Mouse (Mus musculus) duodenum, adult 2 months (tissue): ENCODE data around the gene Ift88. TPM values are rescaled to one million over a fixed set of nuclear protein-coding genes. Genes with fewer than 3 reads are reported as not detected.

ENCODE experiments used
- polyA plus RNA-seq: library from polyadenylated mRNA; depleted of rRNA; stranded (reverse); fragments of >200 nt; gene quantifications from 2 replicates; pipeline ENCODE4 v1.2.3, GENCODE M21; 2012; ENCODE audit warnings: low replicate concordance; rRNA removed

The Ift88 gene
- 0.23 and 1.2 TPM in 2 replicates for polyA plus RNA-seq

GRCm38 (mm10) chr14:57423432-57424211 is at the start of gene Ift88:
TSS of gene Ift88 (plus strand) at chr14:57424062.

GRCm38 (mm10) chr14:57398065-57398757 is 25.7 kb upstream of the Ift88 start, which contains the start of gene Cryl1:
TSS of gene Cryl1 (minus strand) at chr14:57398529.

GRCm38 (mm10) chr14:57524671-57525387 is 101.0 kb downstream of the Ift88 start, which contains the start of gene Il17d:
TSS of gene Il17d (plus strand) at chr14:57524777.

Other genes starting within 250 kb of the Ift88 start
- 115 and 192 TPM in 2 replicates for gene Cryl1, start 25.5 kb upstream of the Ift88 start, polyA plus RNA-seq
- 6.3 and 14.7 TPM in 2 replicates for gene Il17d, start 100.7 kb downstream of the Ift88 start, polyA plus RNA-seq
- gene Eef1akmt1, start 147.6 kb downstream of the Ift88 start, polyA plus RNA-seq: 5.1 and 6.3 TPM in 2 replicates
- 0.34 and 0.79 TPM in 2 replicates for gene Xpo4, start 241.4 kb downstream of the Ift88 start, polyA plus RNA-seq